Mouse (Mus musculus) cortical plate, adult 2 months (tissue): ENCODE data around the gene Napa.

Experiments
- CTCF ChIP-seq: fragments of 200-500 bp; IDR thresholded peaks from 2 replicates; pipeline ENCODE4 v1.5.1; 2011; ENCODE audit warnings: mild to moderate bottlenecking, control low read depth, low read length; ENCODE audit not compliant: insufficient read depth; ENCODE audit errors: extremely low read depth
- POLR2A ChIP-seq: fragments of 200-500 bp; IDR thresholded peaks from 2 replicates; pipeline ENCODE4 v1.6.1; 2011; ENCODE audit warnings: mild to moderate bottlenecking, low read length, control low read depth; ENCODE audit not compliant: insufficient read depth; ENCODE audit errors: extremely low read depth

DNA sequence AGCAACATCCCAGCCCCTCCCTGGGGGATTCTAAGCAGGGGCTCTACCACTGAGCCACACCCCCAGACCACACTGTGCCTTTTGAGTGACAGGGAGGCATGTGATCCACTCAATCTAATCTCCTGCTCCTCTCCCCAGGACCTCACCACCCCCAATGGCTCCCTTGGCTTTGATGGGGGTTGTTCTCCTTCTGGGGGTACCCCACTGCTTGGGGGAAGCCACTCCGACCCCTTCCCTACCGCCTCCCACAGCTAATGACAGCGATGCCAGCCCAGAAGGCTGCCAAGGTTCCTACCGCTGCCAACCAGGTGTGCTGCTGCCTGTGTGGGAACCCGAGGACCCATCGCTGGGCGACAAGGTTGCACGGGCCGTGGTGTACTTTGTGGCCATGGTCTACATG, 35.4 kb downstream of the Napa start:
- TF ChIP-seq CTCF (no peak), POLR2A (no peak)
